Mouse (Mus musculus) hindbrain, embryonic 15.5 days (tissue): ENCODE data around the gene Tmem101. TPM values are rescaled to one million over a fixed set of nuclear protein-coding genes. Genes with fewer than 3 reads are reported as not detected.

ENCODE experiments used
- ATAC-seq: fragments of 200-750 bp; cut with Nextera tagmentation; 2 replicates; pipeline ENCODE4 v1.8.0; 2017; ENCODE audit warnings: low read depth, moderate number of reproducible peaks, moderate TSS enrichment; ENCODE audit not compliant: low FRiP score
- H3K27ac ChIP-seq: fragments of 300-500 bp; sonication (generic); replicated peaks from 2 replicates; pipeline ENCODE4 v1.5.1; 2015; ENCODE audit warnings: mild to moderate bottlenecking, inconsistent platforms
- H3K27me3 ChIP-seq: fragments of 300-500 bp; sonication (generic); 2 replicates; pipeline ENCODE4 v1.6.1; 2015; ENCODE audit warnings: control low read depth, inconsistent platforms
- H3K36me3 ChIP-seq: fragments of 300-500 bp; sonication (generic); 2 replicates; pipeline ENCODE4 v1.6.1; 2015; ENCODE audit warnings: control low read depth, inconsistent platforms
- H3K4me1 ChIP-seq: fragments of 300-500 bp; sonication (generic); replicated peaks from 2 replicates; pipeline ENCODE4 v1.6.1; 2015; ENCODE audit warnings: control low read depth, inconsistent platforms
- H3K4me2 ChIP-seq: fragments of 300-500 bp; sonication (generic); 2 replicates; pipeline ENCODE4 v1.6.1; 2015; ENCODE audit warnings: moderate library complexity, mild to moderate bottlenecking, inconsistent platforms
- H3K4me3 ChIP-seq: fragments of 300-500 bp; sonication (generic); 2 replicates; pipeline ENCODE4 v1.5.1; 2015; ENCODE audit warnings: mild to moderate bottlenecking, inconsistent platforms
- H3K9ac ChIP-seq: fragments of 300-500 bp; sonication (generic); 2 replicates; pipeline ENCODE4 v1.6.1; 2015; ENCODE audit warnings: inconsistent platforms
- H3K9me3 ChIP-seq: fragments of 300-500 bp; sonication (generic); 2 replicates; pipeline ENCODE4 v1.6.1; 2016; ENCODE audit warnings: control low read depth, inconsistent platforms
- WGBS: fragments of 180-500 bp; shearing (Covaris S2); methylation state at CpG from one replicate; pipeline ENCODE4 v1.1.7; 2015; 5-methylcytosine and 5-hydroxymethylcytosine counted together
- polyA plus RNA-seq: library from polyadenylated mRNA; unstranded; fragments of >200 nt; fragmentation: Nextera tagmentation; extraction: Ambion mirVana; gene quantifications from 2 replicates; pipeline ENCODE4 v1.2.1, GENCODE M21; 2015

The Tmem101 gene
- 41.8 and 44.1 TPM in 2 replicates for polyA plus RNA-seq

DNA sequence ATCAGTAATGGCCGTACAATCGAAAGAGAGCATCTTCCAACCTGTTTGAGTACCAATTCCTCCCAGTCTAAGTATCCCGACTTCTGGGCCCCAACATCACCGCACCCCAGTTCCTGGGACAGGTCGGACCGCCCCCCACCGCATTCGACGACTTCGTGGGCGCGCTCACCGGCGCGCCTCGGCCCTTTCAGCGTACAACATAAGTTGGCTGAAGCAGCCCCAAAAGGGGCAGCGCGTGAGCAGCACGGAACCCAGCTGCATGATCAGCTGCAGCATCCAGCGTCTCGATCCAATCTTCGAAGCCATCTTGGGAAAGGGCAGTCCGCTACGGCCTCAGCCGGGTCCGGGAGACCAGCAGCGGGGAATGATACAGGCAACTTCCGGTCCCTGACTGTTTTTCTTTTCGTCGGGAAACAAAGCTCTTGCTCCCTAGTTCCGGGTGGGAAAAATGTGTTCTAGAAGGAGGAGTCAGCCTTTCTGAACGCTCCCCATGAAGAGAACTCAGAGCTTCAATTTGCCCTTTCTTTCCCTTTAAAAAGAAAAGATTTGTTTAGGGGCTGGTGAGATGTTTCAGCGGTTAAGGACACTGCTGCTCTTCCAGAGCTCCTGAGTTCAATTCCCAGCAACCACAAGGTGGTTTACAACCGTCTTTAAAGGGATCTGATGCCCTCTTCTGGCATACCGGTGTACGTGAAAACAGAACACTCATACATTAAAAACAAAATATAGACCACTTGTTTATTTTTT is at the start of gene Tmem101:
TSS of gene Tmem101 (minus strand) at position 366 of the 747 bp plus-strand sequence.
- Histone ChIP-seq H3K9ac (peak within 1 kb of the TSS; percentile 80), H3K36me3 (peaks cover 7% of the 10 kb centered on the region; the same call in 1 of the 2 replicates), H3K27ac (peak within 1 kb of the TSS; percentile 83), H3K27me3 (no peaks in the 10 kb centered on the region), H3K4me3 (peak within 1 kb of the TSS; percentile 82), H3K4me1 (peaks cover 12% of the 10 kb centered on the region), H3K4me2 (peak within 1 kb of the TSS; percentile 96), H3K9me3 (no peaks in the 10 kb centered on the region)
- under 1% methylated on average over 37 of the region's 37 CpGs for WGBS
- ATAC-seq: peak; percentile 89

DNA sequence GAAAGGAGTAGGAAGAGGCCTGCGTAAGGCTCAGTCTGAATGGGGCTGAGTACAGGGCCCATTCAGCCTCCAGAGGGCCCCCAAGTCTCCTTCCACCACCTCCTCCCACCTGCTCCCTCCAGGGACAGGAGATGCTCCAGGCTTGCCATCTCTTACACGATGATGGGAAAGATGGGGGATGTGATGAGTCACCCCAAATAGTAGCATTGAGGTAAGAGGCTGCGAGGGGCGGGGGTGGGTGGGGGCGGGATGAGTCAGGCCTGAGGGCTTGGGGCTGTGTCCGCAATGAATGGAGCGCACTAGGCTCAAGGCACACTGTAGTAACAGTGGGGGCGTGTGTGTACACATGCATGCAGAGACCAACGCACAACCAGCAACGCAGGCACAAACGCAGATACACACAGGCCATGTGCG is 45.2 kb upstream of the Tmem101 start:
- H3K4me2 ChIP-seq: no peak overlapping the region
- H3K4me3 ChIP-seq: no peak overlapping the region
- no peaks in the 10 kb centered on the region for H3K9me3 ChIP-seq
- H3K36me3 ChIP-seq: peaks cover 66% of the 10 kb centered on the region
- H3K27me3 ChIP-seq: no peaks in the 10 kb centered on the region
- no peaks in the 10 kb centered on the region for H3K4me1 ChIP-seq
- 76% methylated on average over 12 of the region's 12 CpGs for WGBS
- ATAC-seq: no peak
- no peak overlapping the region for H3K9ac ChIP-seq
- no peak overlapping the region for H3K27ac ChIP-seq

DNA sequence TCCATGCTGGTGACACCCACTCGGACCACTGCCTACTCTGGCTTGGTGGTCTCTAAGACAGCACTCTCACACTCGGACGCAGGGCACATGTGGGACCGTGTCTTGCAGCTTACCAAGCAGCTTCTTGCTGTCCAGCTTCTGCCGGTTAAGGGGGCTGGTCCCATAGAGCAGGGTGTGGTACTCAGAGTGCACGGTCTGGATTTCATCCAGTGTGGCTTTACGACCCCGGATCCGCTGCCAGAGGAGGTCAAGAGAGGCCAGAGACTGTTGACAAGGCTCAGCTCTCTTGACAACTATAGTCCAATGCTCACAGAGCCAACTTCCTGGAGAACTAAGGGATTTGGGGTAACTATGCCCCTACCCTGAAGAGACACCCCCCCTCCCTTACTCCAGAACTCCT is 43.7 kb upstream of the Tmem101 start:
- peaks cover 73% of the 10 kb centered on the region for H3K36me3 ChIP-seq
- H3K9ac ChIP-seq: no peak overlapping the region
- H3K27me3 ChIP-seq: no peaks in the 10 kb centered on the region
- no peak overlapping the region for H3K4me3 ChIP-seq
- no peak overlapping the region for H3K27ac ChIP-seq
- 87% methylated on average over 9 of the region's 9 CpGs for WGBS
- H3K9me3 ChIP-seq: no peaks in the 10 kb centered on the region
- no peak for ATAC-seq
- H3K4me1 ChIP-seq: no peaks in the 10 kb centered on the region
- no peak overlapping the region for H3K4me2 ChIP-seq

DNA sequence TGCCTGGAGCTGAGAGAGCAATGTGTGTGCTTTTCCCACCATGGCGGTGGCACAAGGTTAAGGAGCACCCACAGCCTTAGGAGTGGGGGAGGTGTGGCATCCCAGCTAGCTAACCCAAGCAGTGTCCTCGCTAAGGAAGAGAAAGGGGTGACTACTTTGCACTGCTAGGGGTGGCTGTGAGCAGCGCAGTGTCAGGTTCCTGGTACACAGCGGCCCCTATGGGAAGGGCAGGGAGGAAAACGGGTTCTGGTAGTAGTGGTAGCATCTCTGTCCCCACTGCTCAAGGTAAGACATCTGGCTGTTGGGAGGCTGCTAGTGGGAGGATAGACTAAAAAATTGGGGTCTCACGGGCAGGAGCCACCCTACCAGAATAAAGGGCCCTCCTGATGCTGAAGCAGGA is 42.0 kb upstream of the Tmem101 start:
- no peaks in the 10 kb centered on the region for H3K4me1 ChIP-seq
- no peak for ATAC-seq
- no peak overlapping the region for H3K4me2 ChIP-seq
- no peak overlapping the region for H3K4me3 ChIP-seq
- no peak overlapping the region for H3K9ac ChIP-seq
- no peaks in the 10 kb centered on the region for H3K9me3 ChIP-seq
- peaks cover 72% of the 10 kb centered on the region for H3K36me3 ChIP-seq
- H3K27me3 ChIP-seq: no peaks in the 10 kb centered on the region
- 76% methylated on average over 6 of the region's 6 CpGs for WGBS
- no peak overlapping the region for H3K27ac ChIP-seq

DNA sequence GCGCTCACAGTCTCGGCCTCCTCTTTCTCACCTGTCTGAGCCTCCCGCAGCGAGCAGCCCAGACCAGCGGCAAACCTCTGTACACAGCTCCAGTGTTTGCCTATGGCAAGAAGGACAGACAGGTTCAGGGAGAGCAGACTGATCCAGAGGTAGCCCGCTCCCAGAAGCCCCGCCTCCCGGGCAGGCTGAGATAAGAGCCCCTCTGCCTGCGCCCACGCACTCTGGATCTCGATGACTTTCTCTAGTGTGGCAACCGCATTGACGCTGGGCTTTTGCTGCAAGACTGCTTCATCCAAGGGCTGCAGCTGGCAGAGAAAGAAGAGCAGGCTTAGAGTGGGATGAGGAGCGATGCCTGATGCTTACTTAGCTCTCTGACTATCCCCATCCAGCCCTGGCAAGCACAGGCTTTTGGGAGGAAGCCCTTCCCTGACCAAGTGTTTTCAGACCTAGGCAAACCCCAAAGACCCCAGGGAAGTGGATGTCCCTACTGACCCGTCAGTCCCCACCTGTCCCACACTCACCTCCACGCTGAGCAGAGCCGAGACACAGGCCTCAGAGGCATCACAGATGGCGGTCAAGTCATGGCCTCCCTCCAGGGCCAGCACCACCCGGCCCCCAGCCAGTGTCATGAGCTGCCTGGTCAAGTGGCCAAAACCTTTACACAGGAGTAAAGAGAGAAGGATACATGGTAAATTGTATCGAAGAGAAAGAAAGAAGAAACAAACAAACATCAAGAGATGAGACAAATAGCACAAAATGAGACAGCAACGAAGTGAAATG is 40.0 kb upstream of the Tmem101 start:
- Histone ChIP-seq H3K4me3 (no peak overlapping the region), H3K4me2 (no peak overlapping the region), H3K4me1 (peaks cover 3% of the 10 kb centered on the region), H3K27ac (no peak overlapping the region), H3K36me3 (peaks cover 64% of the 10 kb centered on the region), H3K9ac (no peak overlapping the region), H3K9me3 (no peaks in the 10 kb centered on the region), H3K27me3 (no peaks in the 10 kb centered on the region)
- ATAC-seq: no peak
- 91% methylated on average over 21 of the region's 21 CpGs for WGBS

DNA sequence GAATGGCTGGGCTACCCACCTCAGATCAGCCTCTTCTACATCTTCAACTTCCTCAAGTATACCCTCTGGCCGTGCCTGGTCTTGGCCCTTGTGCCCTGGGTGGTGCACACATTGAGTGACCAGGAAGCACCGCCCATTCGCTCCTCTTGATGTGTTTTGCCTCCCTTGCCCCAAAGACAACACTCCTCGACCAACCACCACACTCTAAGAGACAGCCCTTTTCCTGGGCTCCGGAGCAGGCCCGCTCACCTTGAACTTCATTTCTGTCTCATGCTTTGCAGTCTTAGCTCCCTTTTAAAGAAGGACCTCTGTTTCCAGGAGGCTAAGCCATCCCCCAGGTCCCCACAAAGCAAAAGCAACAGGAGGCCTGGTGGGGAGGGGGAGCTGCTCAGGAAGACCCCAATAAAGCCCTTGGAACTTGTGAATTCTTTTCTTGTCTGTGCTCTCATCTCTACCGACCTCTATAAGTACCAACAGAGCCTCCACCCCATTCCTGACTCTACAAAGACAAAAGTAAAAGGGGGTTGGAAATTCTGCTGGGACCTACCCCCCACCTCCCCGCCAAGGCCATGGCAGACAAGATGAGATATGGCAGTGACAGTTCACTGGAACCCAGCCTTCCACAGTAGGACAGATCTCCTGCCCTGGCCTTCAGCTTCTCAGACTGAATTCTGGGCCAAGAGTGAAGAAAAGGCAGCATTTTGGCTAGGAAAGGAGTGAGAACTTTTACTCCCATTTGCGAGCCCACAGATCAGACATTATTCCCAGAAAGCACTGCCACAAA is 37.6 kb upstream of the Tmem101 start:
- Histone ChIP-seq H3K27ac (no peak overlapping the region), H3K9me3 (no peaks in the 10 kb centered on the region), H3K4me2 (no peak overlapping the region), H3K27me3 (no peaks in the 10 kb centered on the region), H3K9ac (no peak overlapping the region), H3K4me3 (no peak overlapping the region), H3K4me1 (peaks cover 23% of the 10 kb centered on the region), H3K36me3 (peaks cover 48% of the 10 kb centered on the region)
- ATAC-seq: no peak
- WGBS: 88% methylated on average over 9 of the region's 9 CpGs

DNA sequence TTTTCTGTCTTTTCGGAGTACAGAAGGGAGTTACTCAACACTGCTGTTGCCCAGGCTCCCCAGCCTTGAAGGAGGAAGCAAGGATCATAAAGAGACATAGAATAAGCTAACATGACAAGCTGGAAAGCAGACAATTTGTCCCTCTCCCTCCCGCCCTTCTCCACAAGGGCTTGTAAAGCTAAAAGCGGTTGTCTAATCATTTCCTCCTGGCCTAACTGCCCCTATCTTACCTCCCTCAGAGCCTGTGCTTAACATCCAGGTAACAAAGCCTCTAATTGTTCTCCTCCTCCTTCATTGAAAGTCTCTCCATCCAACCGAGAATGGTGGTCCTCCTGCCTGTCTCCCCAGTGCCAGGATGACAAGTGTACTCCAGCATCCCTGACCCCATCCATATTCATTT is 34.6 kb upstream of the Tmem101 start:
- H3K4me2 ChIP-seq: peak overlapping the region; percentile 90
- H3K36me3 ChIP-seq: peaks cover 23% of the 10 kb centered on the region
- H3K27ac ChIP-seq: no peak overlapping the region
- peaks cover 28% of the 10 kb centered on the region for H3K4me1 ChIP-seq
- H3K27me3 ChIP-seq: no peaks in the 10 kb centered on the region
- ATAC-seq: no peak
- H3K9ac ChIP-seq: 0 out of 2 replicates have a peak overlapping the region, but pooled peaks have one; percentile 19
- peak overlapping the region; percentile 68 for H3K4me3 ChIP-seq
- H3K9me3 ChIP-seq: no peaks in the 10 kb centered on the region
- WGBS: 46% methylated on average over 4 of the region's 4 CpGs

DNA sequence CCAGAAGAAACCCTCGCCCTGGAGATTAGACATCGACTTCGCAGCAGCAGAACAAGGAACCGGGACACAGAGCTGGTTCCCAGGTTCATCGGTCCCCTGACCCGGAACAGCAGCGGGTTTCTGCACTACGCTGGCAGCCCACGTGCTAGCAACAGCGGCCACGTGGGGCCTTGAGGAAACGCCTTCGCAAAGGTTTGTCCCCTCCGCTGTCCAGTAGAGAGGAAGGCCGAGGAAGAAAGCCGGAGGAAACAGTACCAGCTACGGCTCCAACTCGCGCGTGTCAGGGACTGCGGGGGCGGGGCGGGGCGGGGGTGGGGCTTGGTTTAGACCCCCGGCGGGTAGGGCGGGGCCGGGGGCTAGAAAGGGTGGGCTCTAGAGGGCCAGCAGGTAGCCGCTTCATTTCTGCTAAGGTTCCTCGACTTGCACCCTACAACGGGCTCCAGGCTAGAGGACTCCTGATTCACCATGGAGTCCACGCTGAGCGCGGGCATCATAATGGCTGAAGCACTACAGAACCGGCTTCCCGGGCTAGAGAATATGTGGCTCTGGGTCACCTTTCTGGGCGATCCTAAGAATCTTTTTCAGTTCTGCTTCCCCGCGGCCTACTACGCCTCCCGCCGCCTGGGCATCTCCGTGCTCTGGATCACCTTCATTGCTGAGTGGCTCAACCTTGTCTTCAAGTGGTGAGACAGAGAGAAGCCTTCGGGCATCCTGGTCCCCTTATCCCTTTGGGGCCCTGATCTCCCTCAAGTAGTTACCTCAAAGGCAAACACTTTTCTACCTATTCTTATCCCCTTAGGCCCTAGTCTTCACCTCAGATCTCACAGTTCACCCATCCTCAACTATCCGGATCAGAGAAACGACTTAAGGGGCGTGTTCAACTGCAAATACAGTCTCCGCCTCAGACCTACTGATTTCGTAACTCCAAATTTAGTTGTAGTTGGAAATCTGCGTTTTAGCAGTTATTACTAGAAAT is 33.5 kb upstream of the Tmem101 start, which contains the start of gene G6pc3:
TSS of gene G6pc3 (plus strand) at position 160 of the 976 bp plus-strand sequence.
- Histone ChIP-seq H3K27ac (peak within 1 kb of the TSS; percentile 84), H3K4me2 (peak within 1 kb of the TSS; percentile 90), H3K4me1 (peaks cover 31% of the 10 kb centered on the region), H3K27me3 (no peaks in the 10 kb centered on the region), H3K9me3 (no peaks in the 10 kb centered on the region), H3K9ac (peak within 1 kb of the TSS; percentile 83), H3K36me3 (peaks cover 12% of the 10 kb centered on the region), H3K4me3 (peak within 1 kb of the TSS; percentile 68)
- 3% methylated on average over 46 of the region's 50 CpGs for WGBS
- peak; percentile 90 for ATAC-seq

DNA sequence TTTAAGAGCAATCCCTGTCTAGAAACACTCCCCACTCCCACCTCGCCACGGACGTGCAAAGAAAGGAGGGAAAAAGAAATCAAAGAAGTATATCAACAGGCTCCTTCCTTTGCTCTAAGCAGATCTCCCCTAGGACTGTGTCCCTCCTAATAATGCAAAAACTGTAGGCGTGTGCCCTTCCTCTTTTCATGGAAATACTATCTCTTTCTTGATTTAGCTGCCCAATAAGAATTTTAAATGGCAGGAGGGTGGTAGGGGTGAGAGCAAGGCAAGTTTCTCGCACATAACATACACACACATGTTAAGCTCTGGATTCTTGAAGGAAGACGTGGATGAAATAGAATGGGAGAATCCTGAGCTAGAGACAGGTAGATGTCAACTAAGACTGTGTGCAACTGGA is 32.8 kb upstream of the Tmem101 start:
- Histone ChIP-seq H3K4me1 (peaks cover 35% of the 10 kb centered on the region), H3K27ac (peak overlapping the region; percentile 84)
- 71% methylated on average over 6 of the region's 6 CpGs for WGBS

DNA sequence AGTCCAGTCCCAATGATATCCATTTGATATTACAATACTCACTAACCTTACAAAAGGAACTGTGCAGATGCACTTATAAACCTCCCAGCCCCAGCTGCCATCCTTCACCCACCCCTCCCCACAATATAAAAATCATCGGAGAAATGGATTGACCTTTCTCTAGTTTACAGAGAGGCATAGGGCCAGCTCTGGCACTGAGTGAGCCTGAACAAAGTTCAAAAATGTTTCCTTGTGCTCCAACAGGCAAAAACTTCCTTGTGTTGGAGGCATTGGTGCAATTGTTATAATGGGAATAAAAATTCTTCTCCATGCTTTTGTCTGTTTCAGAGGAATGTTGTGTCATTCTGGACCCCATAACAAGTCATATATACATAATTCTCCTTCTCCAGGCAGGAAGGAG is 30.0 kb upstream of the Tmem101 start:
- H3K9ac ChIP-seq: no peak overlapping the region
- H3K27me3 ChIP-seq: no peaks in the 10 kb centered on the region
- H3K4me1 ChIP-seq: peaks cover 45% of the 10 kb centered on the region
- no peak overlapping the region for H3K4me3 ChIP-seq
- H3K27ac ChIP-seq: no peak overlapping the region
- ATAC-seq: no peak
- H3K9me3 ChIP-seq: no peaks in the 10 kb centered on the region
- H3K36me3 ChIP-seq: peaks cover 9% of the 10 kb centered on the region; the same call in 1 of the 2 replicates
- H3K4me2 ChIP-seq: no peak overlapping the region
- 73% methylated on average over 1 of the region's 1 CpGs for WGBS

More for the DNA sequence above, 32.8 kb upstream of the Tmem101 start:
- Histone ChIP-seq H3K9ac (peak overlapping the region; percentile 83), H3K27me3 (no peaks in the 10 kb centered on the region), H3K36me3 (peaks cover 5% of the 10 kb centered on the region), H3K4me2 (peak overlapping the region; percentile 90), H3K9me3 (no peaks in the 10 kb centered on the region), H3K4me3 (peak overlapping the region; percentile 68)
- no peak for ATAC-seq

DNA sequence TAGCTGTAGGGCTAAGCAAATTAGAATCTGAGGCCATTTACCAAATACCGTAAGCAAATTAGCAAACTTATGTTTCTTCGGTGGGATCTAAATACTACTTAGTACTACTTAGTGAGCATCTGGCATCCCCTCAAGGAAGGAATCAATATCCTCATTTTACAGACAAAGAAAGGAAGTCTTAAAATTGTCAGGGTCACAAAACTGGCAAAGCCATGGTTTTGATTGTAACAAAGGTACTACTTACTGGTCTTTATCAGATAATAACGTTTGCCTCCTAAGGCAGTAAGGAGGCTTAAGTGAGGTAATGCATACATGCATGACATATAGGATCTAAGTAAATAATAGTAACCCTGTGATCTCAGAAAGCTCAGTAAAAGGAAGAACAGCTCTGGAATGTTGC is 29.5 kb upstream of the Tmem101 start:
- Histone ChIP-seq H3K9ac (peak overlapping the region; percentile 89; the same call in 1 of the 2 replicates), H3K4me1 (peaks cover 39% of the 10 kb centered on the region), H3K27ac (peak overlapping the region; percentile 95), H3K27me3 (no peaks in the 10 kb centered on the region), H3K4me2 (peak overlapping the region; percentile 69), H3K4me3 (peak overlapping the region; percentile 84), H3K36me3 (peaks cover 14% of the 10 kb centered on the region; the same call in 1 of the 2 replicates), H3K9me3 (no peaks in the 10 kb centered on the region)
- no peak for ATAC-seq
- 49% methylated on average over 3 of the region's 3 CpGs for WGBS
